Mouse (Mus musculus): Measurements from ENCODE around the gene Nup37.

DNA sequence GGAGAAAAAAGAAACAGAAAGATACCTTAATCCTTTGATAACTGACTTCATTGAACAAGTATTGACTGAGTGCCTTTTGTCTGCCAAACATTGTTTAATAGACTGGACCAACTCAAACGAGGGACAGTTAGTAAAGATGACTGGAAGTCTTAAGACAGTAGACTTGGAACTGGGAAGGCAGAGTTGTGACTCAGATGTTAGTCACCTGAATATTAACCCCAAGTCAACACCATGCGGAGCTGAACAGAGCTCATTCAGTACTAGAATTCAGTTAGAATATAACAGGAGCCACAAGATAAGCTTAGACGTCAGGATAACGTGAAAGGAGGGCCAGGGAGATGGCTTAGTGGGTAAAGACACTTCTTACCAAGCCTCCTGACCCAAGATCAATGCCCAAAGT lies 3.6 kb downstream of the Nup37 start:
- TF ChIP-seq CTCF (IDR thresholded peaks at IDR 0.05; ENCODE audit: borderline replicate concordance, extremely low read depth, insufficient read depth, insufficient read length): no peak
- TF ChIP-seq POLR2A (IDR thresholded peaks at IDR 0.05; ENCODE audit: borderline replicate concordance, extremely low read depth, insufficient read depth, insufficient read length, poor library complexity, severe bottlenecking): no peak

All from brain, embryonic 14.5 days (tissue).